Mouse (Mus musculus) lung, adult 2 months (tissue): ENCODE data around the gene Olfml1.

ENCODE experiments used
- CTCF ChIP-seq: fragments of 200-500 bp; IDR thresholded peaks from 2 replicates; pipeline ENCODE4 v1.5.1; 2011; ENCODE audit warnings: mild to moderate bottlenecking, low read length, control low read depth; ENCODE audit not compliant: insufficient read depth
- POLR2A ChIP-seq: fragments of 200-500 bp; IDR thresholded peaks from 2 replicates; pipeline ENCODE4 v1.6.1; 2011; ENCODE audit warnings: low read depth, mild to moderate bottlenecking, control low read depth, low read length, borderline replicate concordance; ENCODE audit errors: extremely low read depth

- TF ChIP-seq CTCF (no peak), POLR2A (no peak)
These were observed 26.7 kb downstream of the Olfml1 start for GRCm38 (mm10) chr7:107593904-107594303.
